Mouse (Mus musculus): ENCODE results near the gene Ap2m1.

- TF ChIP-seq POLR2A (IDR thresholded peaks at IDR 0.05; ENCODE audit: borderline replicate concordance, insufficient read depth, low read length) (no peak), CTCF (IDR thresholded peaks at IDR 0.05; ENCODE audit: borderline replicate concordance, insufficient read depth, low read depth, low read length) (no peak)
Measured at GRCm38 (mm10) chr16:20506000-20506399, 29.3 kb upstream of the Ap2m1 start.
